Mouse (Mus musculus): ENCODE data around the gene Heatr1.
"Not testable (repeated sequence)": the region's sequence is repeated elsewhere in the genome, so short reads cannot be mapped to it uniquely, and the experiment has no call there.

Heatr1 gene

GRCm38 (mm10) chr13:12454686-12455390, 60.0 kb downstream of the Heatr1 start:
- no peak for DNase-seq (ENCODE audit: low read depth)

GRCm38 (mm10) chr13:12456711-12457110, 61.9 kb downstream of the Heatr1 start:
- DNase-seq (ENCODE audit: low read depth): no peak

- DNase-seq (ENCODE audit: low read depth): peak; percentile 92
Observed at GRCm38 (mm10) chr13:12460443-12460842, 65.6 kb downstream of the Heatr1 start.

DNA sequence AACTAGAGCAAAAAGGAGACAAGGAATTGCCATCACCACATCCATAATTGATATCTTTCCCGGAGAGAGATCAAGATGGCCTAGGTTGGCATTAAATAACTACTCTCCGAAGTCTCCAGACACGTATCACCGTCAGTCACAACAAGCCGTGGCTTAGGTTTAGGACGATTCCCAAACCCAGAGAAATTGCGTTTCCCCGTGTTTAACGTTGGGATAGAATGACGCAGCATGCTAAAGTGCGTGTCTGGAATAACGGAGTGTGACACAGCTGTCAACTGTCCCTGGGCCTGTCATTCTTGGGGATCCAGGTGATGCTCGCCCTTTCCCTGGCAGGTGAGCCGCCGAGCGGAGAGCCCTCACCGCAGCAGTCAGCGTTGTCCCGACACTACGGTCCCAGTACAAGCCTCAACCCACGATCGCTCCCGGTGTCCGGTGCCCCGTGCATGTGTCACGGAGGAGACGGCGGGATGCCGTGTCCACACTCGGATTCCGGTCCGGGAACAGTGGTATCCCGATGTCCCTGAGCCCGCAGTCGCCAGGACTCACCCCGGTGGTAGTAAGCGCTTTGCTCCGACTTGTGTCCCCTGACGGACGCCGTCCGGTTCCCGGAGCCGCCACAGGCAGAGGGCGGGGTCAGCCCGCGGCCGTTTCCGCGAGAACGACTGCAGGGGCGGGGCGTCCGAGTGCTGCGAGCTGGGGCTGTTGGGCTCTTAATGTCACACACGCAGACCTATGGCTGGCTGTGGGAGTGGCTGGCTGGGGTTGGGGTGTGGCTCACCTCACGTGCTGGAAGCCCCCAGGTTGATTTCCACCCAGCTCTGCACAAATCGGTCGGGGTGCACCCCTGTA, 66.3 kb downstream of the Heatr1 start:
- DNase-seq (ENCODE audit: low read depth): peak; percentile 94

DNA sequence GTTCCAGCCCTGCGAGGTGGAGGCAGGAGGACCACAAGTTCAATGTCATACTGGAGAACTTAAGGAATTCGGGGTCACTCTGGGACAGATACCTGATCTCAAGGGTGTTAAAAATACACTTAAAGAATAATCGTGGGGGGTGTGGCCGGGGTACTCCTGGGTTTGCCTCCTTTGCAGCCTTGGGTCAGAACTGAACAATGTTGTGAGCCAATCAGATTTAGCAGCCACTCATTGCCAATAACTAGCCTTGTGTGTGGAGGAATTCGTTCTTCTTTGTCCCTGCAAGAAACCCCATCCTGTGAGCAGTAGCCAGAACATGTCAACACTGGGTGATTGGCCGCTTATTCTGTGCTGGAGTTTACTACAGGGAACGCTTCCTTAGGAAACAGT, 66.9 kb downstream of the Heatr1 start:
- DNase-seq (ENCODE audit: low read depth): no peak

DNA sequence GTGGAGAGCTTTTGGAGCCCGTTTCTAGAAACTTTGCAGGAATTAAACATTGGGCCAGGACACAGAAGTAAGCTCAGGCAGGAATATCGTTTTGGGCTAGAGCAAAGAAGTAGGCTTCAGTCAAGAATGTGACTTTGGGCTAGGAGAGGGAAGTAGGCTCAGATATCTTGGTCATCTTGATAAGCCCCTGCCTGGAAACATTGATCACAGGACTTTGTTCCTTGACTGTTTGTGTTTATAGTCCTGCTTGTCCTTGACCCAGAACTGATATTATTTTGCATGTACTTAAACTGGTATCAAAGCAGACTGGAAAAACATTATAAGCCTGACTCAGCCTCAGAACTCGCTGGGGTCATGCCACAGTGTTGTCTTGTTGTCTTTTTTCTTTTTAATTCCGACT, 67.8 kb downstream of the Heatr1 start:
- DNase-seq (ENCODE audit: low read depth): no peak

DNA sequence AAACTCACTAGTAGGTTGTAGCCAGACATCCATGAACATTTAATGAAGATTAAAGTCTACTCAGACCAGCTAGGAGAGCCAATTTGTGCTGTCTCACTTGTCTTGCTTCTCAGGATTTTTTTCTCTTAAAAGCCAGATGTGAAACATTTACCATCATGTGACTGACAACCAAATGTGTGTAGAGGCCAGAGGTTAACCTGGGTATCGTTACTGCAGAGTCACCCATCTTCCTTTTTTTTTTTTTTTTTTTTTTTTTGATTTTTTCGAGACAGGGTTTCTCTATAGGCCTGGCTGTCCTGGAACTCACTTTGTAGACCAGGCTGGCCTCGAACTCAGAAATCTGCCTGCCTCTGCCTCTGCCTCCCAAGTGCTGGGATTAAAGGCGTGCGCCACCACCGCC, 69.3 kb downstream of the Heatr1 start:
- DNase-seq (ENCODE audit: low read depth): not testable (repeated sequence)

- DNase-seq (ENCODE audit: low read depth): no peak
Observed at GRCm38 (mm10) chr13:12464844-12465243, 70.0 kb downstream of the Heatr1 start, which contains the start of gene Lgals8. TSS of gene Lgals8 (minus strand) at chr13:12464944.

DNA sequence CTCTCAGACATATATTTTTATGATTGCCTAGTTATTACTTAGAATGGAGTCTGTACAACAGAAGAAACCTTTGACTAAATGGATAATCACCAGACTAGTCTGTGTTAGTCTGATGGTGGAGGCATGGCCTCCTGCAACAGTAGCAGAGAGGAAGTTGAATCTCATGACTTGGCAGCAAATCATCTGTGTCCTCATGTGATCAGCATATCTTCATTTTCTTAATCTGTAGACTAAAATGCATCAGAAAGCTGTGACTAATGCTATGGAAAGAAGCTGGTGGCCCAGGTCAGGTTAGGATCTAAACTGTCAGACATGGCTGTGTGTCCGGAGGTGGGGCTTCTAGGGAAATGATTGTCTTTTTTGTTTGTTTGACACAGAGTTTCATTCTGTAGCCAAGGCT, 73.7 kb downstream of the Heatr1 start:
- DNase-seq (ENCODE audit: low read depth): no peak

DNA sequence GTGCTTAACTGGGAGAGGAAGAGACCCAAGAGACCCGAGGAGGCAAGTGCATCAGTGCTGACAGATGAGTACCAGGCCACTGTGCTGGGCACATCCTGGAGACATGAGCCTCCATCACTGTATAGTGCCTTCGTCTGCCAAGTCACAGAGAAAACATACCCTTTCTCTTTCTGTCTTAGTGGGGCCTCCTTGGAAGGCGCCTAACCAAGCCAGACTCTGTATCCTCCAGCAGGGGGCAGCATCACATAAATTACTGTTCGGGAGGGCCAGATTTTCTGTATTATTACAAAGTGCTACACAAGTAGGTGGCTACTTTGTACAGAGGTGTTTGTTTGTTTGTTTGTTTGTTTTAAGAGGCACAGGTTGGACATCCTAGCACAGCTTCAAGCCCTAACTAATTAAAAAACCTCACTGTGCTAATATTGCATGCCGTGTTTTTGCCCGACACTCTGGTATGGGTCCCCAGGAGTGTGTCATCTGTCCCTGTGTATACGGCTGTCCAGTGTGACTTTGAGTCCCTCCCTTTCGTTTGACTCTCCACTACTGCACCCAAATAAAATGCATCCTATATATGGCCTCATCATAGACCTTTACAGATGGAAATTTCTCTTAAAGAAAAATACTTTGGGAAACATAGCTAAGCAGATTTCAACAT, 79.0 kb downstream of the Heatr1 start:
- DNase-seq (ENCODE audit: low read depth): peak; percentile 91

DNA sequence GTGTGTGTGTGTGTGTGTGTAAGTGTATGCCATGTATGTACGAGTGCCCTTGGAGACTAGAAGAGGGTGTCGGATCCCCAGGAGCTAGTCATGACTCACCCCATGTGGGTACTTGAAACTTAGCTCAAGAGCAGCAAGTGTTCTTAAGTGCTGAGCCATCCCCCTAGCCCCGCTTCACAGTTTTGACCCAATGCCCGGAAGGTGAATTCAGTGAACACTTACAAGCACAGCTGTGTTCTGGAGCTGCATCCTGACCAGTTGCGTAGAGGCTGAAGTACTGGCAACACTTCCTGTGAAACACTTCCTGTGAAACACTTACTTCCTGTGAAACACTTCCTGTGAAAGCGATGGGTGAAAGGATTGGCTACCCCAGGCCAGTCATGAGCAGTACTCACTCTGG, 80.4 kb downstream of the Heatr1 start:
- peak; percentile 42 for DNase-seq (ENCODE audit: low read depth)

GRCm38 (mm10) chr13:12476886-12477285, 82.1 kb downstream of the Heatr1 start:
- DNase-seq (ENCODE audit: low read depth): no peak

DNA sequence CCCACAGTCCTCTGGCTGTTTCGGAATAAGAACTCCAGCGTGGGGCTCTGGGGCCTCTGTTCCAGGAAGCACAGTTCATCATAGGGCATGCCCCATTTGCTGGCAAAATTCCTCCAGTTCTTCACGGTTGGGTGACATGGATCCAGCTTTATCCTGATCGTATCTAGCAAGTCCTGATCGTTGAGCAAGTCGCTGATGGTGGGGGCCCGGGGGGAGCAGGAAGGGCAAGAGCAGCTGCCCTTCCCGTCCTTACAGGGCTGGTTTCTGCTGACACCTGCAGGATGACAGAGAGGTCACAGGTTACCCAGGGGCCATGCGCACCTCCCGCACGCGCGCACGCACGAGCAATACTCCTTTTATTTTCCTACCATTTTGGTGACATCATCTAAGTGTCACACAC, 83.5 kb downstream of the Heatr1 start:
- DNase-seq (ENCODE audit: low read depth): no peak

GRCm38 (mm10) chr13:12479802-12480201, 85.0 kb downstream of the Heatr1 start:
- DNase-seq (ENCODE audit: low read depth): no peak

GRCm38 (mm10) chr13:12485197-12485596, 90.4 kb downstream of the Heatr1 start:
- no peak for DNase-seq (ENCODE audit: low read depth)

DNA sequence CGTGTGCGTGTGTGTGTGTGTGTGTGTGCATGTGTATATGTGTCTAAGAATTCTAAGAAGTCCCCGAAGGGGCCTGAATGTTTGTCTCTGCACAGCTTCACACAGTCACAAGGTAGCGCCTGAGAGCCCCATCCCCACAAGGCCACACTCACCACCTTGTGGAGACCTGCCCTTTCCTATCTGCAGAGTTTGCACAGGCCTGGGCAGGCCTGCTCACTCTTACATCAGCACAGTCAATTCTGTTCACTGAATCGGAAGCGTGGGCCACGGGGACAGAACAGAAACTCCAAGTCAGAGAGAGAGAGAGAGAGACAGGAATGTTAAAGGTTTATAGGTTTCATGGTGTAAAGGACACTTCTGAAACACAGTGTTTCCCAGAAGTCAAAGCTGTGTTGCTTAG, 90.8 kb downstream of the Heatr1 start:
- no peak for DNase-seq (ENCODE audit: low read depth)
